Mouse (Mus musculus) mouse embryonic stem cell (cell line): ENCODE data around the gene Gm20911.
"Not testable (repeated sequence)": the region's sequence is repeated elsewhere in the genome, so short reads cannot be mapped to it uniquely, and the experiment has no call there.

Source experiments
- in situ Hi-C, 2 experiments: fragments of 300-500 bp; cut with MboI; formaldehyde crosslinking; loops; 1 replicate in 1 of 2; 3 replicates in 1 of 2; pipeline ENCODE4 v1.14.3; 2019 to 2020; ENCODE audit warnings: low sequenced_read_pairs in 2 of 2, low pct_unique_long_range_greater_than_20kb in 1 of 2, mixed read lengths in 1 of 2; ENCODE audit not compliant: unreplicated experiment in 1 of 2

Gene Gm20911

DNA sequence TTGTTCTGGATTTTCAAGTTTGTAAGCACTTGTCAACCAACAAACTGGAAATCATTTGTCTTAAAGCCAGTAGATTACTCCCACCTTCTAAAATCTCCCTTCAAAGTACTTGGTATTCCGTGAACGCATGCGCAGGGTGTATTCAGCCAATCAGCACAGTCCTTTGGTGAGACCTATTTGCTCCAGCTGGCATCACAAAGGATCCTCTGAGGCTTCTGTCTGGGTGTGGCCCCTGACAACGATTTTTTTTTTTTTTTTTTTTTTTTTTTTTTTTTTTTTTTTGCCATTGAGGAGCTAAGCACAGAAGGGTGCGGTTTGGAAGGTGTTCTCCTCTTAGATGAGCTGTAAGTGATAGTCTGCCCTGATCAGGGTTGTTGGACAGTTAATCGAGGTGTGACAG is at the start of gene Gm20911:
Gm20911 (plus strand) TSS at position 301 of the 400 bp plus-strand sequence.
- in situ Hi-C loops = not testable (repeated sequence)
